Mouse (Mus musculus) monocyte, adult 2 months (primary cell): ENCODE results near the gene Phf14.
"Not testable (repeated sequence)": the region's sequence is repeated elsewhere in the genome, so short reads cannot be mapped to it uniquely, and the experiment has no call there.

Experiments
- DNase-seq, 2 experiments: peaks; one replicate each; pipeline ENCODE4 v3.0.0; 2022; ENCODE audit warnings: low spot score in 2 of 2, low read depth in 1 of 2

Phf14 gene

GRCm38 (mm10) chr6:11907269-11908032 is at the start of gene Phf14, which contains the start of gene Ndufa4:
TSS of gene Phf14 (plus strand) at chr6:11907809.
TSS of gene Ndufa4 (minus strand) at chr6:11907497.
- peak; percentile 69 to 85 for DNase-seq

GRCm38 (mm10) chr6:11875364-11875763 is 32.2 kb upstream of the Phf14 start:
- not testable (repeated sequence) for DNase-seq

GRCm38 (mm10) chr6:11900809-11901310 is 6.7 kb upstream of the Phf14 start:
- DNase-seq: no peak

- DNase-seq: no peak
Observed at GRCm38 (mm10) chr6:11906890-11907268, 730 bp upstream of the Phf14 start.

GRCm38 (mm10) chr6:11908170-11908569 is 561 bp downstream of the Phf14 start:
- DNase-seq: no peak

GRCm38 (mm10) chr6:11925496-11926041 is 18.0 kb downstream of the Phf14 start:
- DNase-seq: peak; percentile 60 to 79

- peak in 1 of 2 experiments; percentile 34 for DNase-seq
Observed at GRCm38 (mm10) chr6:11926082-11926595, 18.5 kb downstream of the Phf14 start.

GRCm38 (mm10) chr6:11927485-11927884 is 19.9 kb downstream of the Phf14 start:
- DNase-seq: no peak

GRCm38 (mm10) chr6:11933403-11933802 is 25.8 kb downstream of the Phf14 start:
- DNase-seq: no peak

GRCm38 (mm10) chr6:11940895-11941294 is 33.3 kb downstream of the Phf14 start:
- no peak for DNase-seq

- no peak for DNase-seq
Observed at GRCm38 (mm10) chr6:11942089-11942488, 34.5 kb downstream of the Phf14 start.

- DNase-seq: no peak
Observed at GRCm38 (mm10) chr6:11948100-11948499, 40.5 kb downstream of the Phf14 start.

- DNase-seq: no peak
Observed at GRCm38 (mm10) chr6:11960172-11960571, 52.6 kb downstream of the Phf14 start.

GRCm38 (mm10) chr6:11993782-11994181 is 86.2 kb downstream of the Phf14 start:
- no peak for DNase-seq

- no peak for DNase-seq
Observed at GRCm38 (mm10) chr6:11998576-11998975, 91.0 kb downstream of the Phf14 start.

GRCm38 (mm10) chr6:11999506-11999905 is 91.9 kb downstream of the Phf14 start:
- no peak for DNase-seq

- DNase-seq: no peak
Observed at GRCm38 (mm10) chr6:12005455-12005854, 97.8 kb downstream of the Phf14 start.

- DNase-seq: no peak
Observed at GRCm38 (mm10) chr6:12006001-12006400, 98.4 kb downstream of the Phf14 start.

GRCm38 (mm10) chr6:12012103-12012502 is 104.5 kb downstream of the Phf14 start:
- no peak for DNase-seq

- no peak for DNase-seq
Observed at GRCm38 (mm10) chr6:12014035-12014434, 106.4 kb downstream of the Phf14 start.

- DNase-seq: no peak
Observed at GRCm38 (mm10) chr6:12014733-12015132, 107.1 kb downstream of the Phf14 start.

- DNase-seq: no peak
Observed at GRCm38 (mm10) chr6:12019736-12020135, 112.1 kb downstream of the Phf14 start.
